In the genomic region with DNA sequence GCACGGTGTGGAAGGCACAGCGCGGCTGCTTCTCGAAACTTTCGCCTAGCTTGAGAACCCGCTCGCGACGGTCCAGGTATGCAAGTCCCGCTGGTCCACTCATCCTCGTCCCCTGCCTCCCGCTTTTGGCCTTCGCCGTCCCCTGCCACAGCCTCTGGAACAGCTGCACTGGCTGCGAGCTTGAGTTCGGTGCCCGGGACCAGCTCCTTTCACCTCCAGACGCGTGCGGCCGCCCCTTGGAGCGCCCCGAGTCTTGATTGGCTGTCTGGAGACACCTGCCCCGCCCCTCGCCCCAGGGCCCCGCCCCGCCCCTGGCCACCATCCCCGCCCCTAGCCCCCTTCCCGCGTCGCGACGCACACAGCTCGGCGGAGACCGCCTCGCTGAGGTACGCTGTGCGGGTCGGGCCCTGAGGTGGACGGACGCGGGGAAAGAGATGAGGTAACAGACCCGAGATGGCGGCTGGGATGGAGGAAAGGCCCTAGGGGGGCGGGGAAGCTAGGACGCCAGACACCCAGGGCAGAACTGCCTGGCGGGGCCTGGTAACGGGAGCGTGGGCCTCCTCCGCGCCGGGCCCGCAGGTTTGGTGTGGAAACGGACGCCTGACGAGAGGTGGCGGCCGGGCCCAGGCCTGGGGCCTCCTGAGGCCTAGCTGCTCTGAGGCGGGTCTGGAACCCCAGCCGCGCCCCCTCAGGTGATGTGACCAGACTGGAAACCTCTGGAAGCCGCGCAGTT, we compare ENCODE assay signal across 8 mouse cellular contexts. TPM values are rescaled to one million over a fixed set of nuclear protein-coding genes. Genes with fewer than 3 reads are reported as not detected.
DNase-seq lines count a peak whose midpoint lies in the region; ATAC-seq and TF ChIP-seq lines count a peak whose summit lies in the region.

A gene (plus strand): TSS at position 332 of the 733 bp plus-strand sequence.

- ATAC-seq in forebrain, postnatal 0 days: peak; percentile 99
- ATAC-seq in lung, embryonic 14.5 days (ENCODE audit: insufficient read depth): peak; percentile 99

- under 1% methylated on average over 64 of the region's 64 CpGs for WGBS in cerebellum, adult 2 months
- 2% methylated on average over 62 of the region's 64 CpGs for WGBS in forebrain, postnatal 0 days
- under 1% methylated on average over 62 of the region's 64 CpGs for WGBS in lung, embryonic 14.5 days
- WGBS in olfactory bulb, adult 2 months: under 1% methylated on average over 61 of the region's 64 CpGs

- H3K36me3 ChIP-seq in forebrain, postnatal 0 days (ENCODE audit: insufficient read depth): no peaks in the 10 kb centered on the region
- H3K36me3 ChIP-seq in lung, embryonic 14.5 days (ENCODE audit: insufficient read depth): peaks cover 5% of the 10 kb centered on the region

- no peak for TF ChIP-seq CTCF in cerebellum, adult 2 months (IDR thresholded peaks at IDR 0.05; ENCODE audit: borderline replicate concordance, insufficient read depth, low read depth, low read length)
- no peak for TF ChIP-seq CTCF in forebrain, postnatal 0 days (IDR thresholded peaks at IDR 0.05; ENCODE audit: low read depth)
- TF ChIP-seq CTCF in lung, embryonic 14.5 days (IDR thresholded peaks at IDR 0.05; ENCODE audit: low read depth): 0 out of 2 replicates have a peak, but pooled peaks have one; percentile 2
- TF ChIP-seq CTCF in olfactory bulb, adult 2 months (IDR thresholded peaks at IDR 0.05; ENCODE audit: insufficient read depth, low read depth, low read length): no peak

- DNase-seq in MEL-GATA-1-ER (ENCODE audit: extremely low read depth, low read depth): peak; percentile 47
- peak; percentile 84 to 85 for DNase-seq in cerebellum, adult 2 months
- peak; percentile 88 for DNase-seq in forebrain, postnatal 0 days
- peak; percentile 83 for DNase-seq in heart, postnatal 4 days
- DNase-seq in layer of hippocampus, adult 8-10 months (ENCODE audit: low spot score in 2 of 2): peak; percentile 70 to 80
- peak; percentile 87 for DNase-seq in lung, embryonic 14.5 days
- DNase-seq in thymus, adult 18-20 months: peak; percentile 81 to 82

- no peaks in the 10 kb centered on the region for H3K9me3 ChIP-seq in forebrain, postnatal 0 days (ENCODE audit: low read length)
- H3K9me3 ChIP-seq in lung, embryonic 14.5 days (ENCODE audit: low read depth, low read length): no peaks in the 10 kb centered on the region

- peak within 1 kb of the TSS; percentile 63 for H3K4me3 ChIP-seq in cerebellum, adult 2 months (replicated peaks; ENCODE audit: insufficient read depth, low read depth, low read length)
- peak within 1 kb of the TSS; percentile 76 for H3K4me3 ChIP-seq in forebrain, postnatal 0 days (ENCODE audit: low read depth, low read length)
- H3K4me3 ChIP-seq in lung, embryonic 14.5 days (ENCODE audit: low read depth, low read length): peak within 1 kb of the TSS; percentile 87
- peak within 1 kb of the TSS; percentile 98 for H3K4me3 ChIP-seq in olfactory bulb, adult 2 months (ENCODE audit: insufficient read depth, low read depth, low read length)

- H3K4me2 ChIP-seq in forebrain, postnatal 0 days (ENCODE audit: low read depth): peak within 1 kb of the TSS; percentile 82
- peak within 1 kb of the TSS; percentile 86 for H3K4me2 ChIP-seq in lung, embryonic 14.5 days

- peak; percentile 70 for TF ChIP-seq POLR2A in cerebellum, adult 2 months (IDR thresholded peaks at IDR 0.05; ENCODE audit: borderline replicate concordance, insufficient read depth, low read length)
- peak; percentile 52; the same call in 1 of the 2 replicates for TF ChIP-seq POLR2A in olfactory bulb, adult 2 months (IDR thresholded peaks at IDR 0.05; ENCODE audit: insufficient read depth, low read depth, low read length)

- H3K4me1 ChIP-seq in cerebellum, adult 2 months (ENCODE audit: control insufficient read depth, insufficient read depth, low read length): no peaks in the 10 kb centered on the region
- peaks cover 11% of the 10 kb centered on the region for H3K4me1 ChIP-seq in forebrain, postnatal 0 days (ENCODE audit: insufficient read depth)
- no peaks in the 10 kb centered on the region for H3K4me1 ChIP-seq in lung, embryonic 14.5 days (ENCODE audit: insufficient read depth)
- peaks cover 4% of the 10 kb centered on the region for H3K4me1 ChIP-seq in olfactory bulb, adult 2 months (ENCODE audit: control insufficient read depth, insufficient read depth, low read length)

- H3K27me3 ChIP-seq in cerebellum, adult 2 months (ENCODE audit: control insufficient read depth, insufficient read depth, low read length): no peaks in the 10 kb centered on the region; the same call in 1 of the 2 replicates
- peaks cover 3% of the 10 kb centered on the region; the same call in 1 of the 2 replicates for H3K27me3 ChIP-seq in forebrain, postnatal 0 days (ENCODE audit: insufficient read depth, low read length)
- H3K27me3 ChIP-seq in lung, embryonic 14.5 days (ENCODE audit: insufficient read depth, low read length): no peaks in the 10 kb centered on the region

- 0 out of 2 replicates have a peak within 1 kb of the TSS, but pooled peaks have one; percentile 5 for H3K27ac ChIP-seq in cerebellum, adult 2 months (ENCODE audit: insufficient read depth, low read length)
- H3K27ac ChIP-seq in forebrain, postnatal 0 days (ENCODE audit: low read depth, low read length): peak within 1 kb of the TSS; percentile 79
- H3K27ac ChIP-seq in lung, embryonic 14.5 days (ENCODE audit: low read depth): peak within 1 kb of the TSS; percentile 37; the same call in 1 of the 2 replicates
- H3K27ac ChIP-seq in olfactory bulb, adult 2 months (ENCODE audit: insufficient read depth, low read depth, low read length): no peak within 1 kb of the TSS

- peak within 1 kb of the TSS; percentile 95 for H3K9ac ChIP-seq in forebrain, postnatal 0 days
- peak within 1 kb of the TSS; percentile 88 for H3K9ac ChIP-seq in lung, embryonic 14.5 days

RNA-seq across cellular contexts. Expression of the gene that starts here (rescaled TPM):
- polyA plus RNA-seq in cerebellum, adult 2 months (2012; rRNA removed): 30.2 and 31.4 TPM in 2 replicates
- total RNA-seq in forebrain, postnatal 0 days (2014; rRNA removed): 25.1 and 26.0 TPM in 2 replicates
- 40.7 and 66.0 TPM in 2 replicates for polyA plus RNA-seq in forebrain, postnatal 0 days (2015; fragmentation: Nextera tagmentation; extraction: Ambion mirVana)
- 10 to 100 TPM; 14.7 to 17.2 TPM for total RNA-seq in heart, postnatal 4 days (2021)
- total RNA-seq in layer of hippocampus, adult 8-10 months (2022): 10 to 100 TPM; 50.2 to 55.2 (median 53.1) TPM
- polyA plus RNA-seq in lung, embryonic 14.5 days (2014; fragmentation: Nextera tagmentation; extraction: Ambion mirVana): 34.4 and 38.9 TPM in 2 replicates
- not detected in 2 replicates for polyA plus RNA-seq in olfactory bulb, adult 2 months (2012; ENCODE audit: insufficient read depth, insufficient read length, low replicate concordance, missing spikeins)
